Mouse (Mus musculus): ENCODE measurements at regions not wholly inside any gene's neighbourhood (a gene's known extent, or its start where the extent isn't known, plus 50 kb on each side); places are given as distances from the start of the nearest gene placed in this dataset.

DNA sequence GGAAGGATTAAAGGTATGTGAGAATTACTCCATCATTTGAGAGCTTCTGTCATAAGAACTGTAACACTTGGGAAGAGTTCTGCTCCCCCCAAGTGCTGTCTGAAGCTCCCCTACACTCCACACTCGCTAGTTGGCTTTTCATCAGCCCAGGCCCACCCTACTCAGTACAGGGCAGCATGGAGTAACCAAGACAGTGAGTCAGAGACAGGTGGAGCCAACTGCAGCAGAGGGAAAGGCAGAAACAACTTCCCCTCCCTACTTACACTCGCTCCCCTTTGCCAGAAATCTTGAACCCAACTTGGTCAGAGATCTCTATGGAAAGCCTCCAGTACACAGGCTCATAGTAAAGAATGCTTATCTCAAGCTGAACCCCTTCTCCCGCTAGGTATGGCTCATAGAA is 2046.5 kb downstream of the Grik2 start:
- DNase-seq (ENCODE audit: low read depth): peak; percentile 25

DNA sequence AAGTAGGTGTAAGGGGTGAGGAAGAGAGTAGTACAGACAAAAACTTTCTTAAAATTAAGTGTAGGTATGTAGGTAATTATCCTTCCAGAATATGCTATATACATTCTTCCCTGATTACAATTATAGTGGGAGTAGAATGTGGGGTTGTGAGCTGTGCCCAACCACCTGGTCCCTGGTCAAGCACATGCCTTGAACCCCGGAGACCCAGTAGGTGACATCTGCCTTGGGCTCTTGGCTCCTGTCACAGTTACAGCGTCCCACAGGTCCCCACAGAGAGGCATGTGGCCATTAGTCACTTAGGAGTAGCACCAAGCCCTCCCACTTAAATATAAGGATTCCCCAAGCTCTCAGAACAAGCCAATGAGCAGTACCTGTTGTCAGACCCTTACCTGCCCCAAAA is 2046.9 kb downstream of the Grik2 start:
- no peak for DNase-seq (ENCODE audit: low read depth)

DNA sequence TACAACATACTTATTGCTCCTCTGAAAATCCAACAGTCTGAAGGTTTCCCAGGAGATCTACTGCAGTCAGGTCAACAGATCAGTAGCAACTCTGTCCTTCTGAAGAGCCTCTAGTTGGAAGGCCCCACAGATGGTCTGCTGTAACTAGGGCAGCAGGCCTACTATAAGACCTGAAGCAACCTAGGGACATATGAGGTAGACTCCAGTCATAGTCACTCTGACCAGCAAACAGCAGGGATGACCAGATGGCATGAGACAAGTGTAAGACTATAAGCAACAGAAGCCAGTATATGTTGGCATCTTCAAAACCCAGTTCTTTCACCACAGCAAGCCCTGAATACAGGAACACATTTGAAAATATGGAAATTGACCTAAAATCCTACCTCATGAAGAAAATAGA is 2079.8 kb downstream of the Grik2 start:
- no peak for DNase-seq (ENCODE audit: low read depth)

Data from NIH3T3 (cell line).